21 mouse cellular contexts compared by ENCODE assay signal in genomic region chr13:89175154-89175553, GRCm38 (mm10).
"Had no signal": no experiment of that assay in that cellular context is flagged by ENCODE, and none has a peak within 500 bp of the region (broad histone marks: within the 10 kb centered on the region; RNA-seq: fewer than 3 reads in every experiment).

No protein-coding gene starts in this region.

- H3K36me3 ChIP-seq: kidney, embryonic 15.5 days; liver, embryonic 13.5 days; midbrain, embryonic 10.5 days; neural tube, embryonic 12.5 days; neural tube, embryonic 15.5 days; stomach, embryonic 15.5 days had no signal

- H3K4me3 ChIP-seq: kidney, embryonic 15.5 days; layer of hippocampus, adult 2 months; liver, embryonic 13.5 days; megakaryocyte, embryonic 14.5 days; midbrain, embryonic 10.5 days; neural tube, embryonic 12.5 days; neural tube, embryonic 15.5 days; stomach, embryonic 15.5 days had no signal

- H3K27ac ChIP-seq: kidney, embryonic 15.5 days; layer of hippocampus, adult 2 months; liver, embryonic 13.5 days; midbrain, embryonic 10.5 days; neural tube, embryonic 12.5 days; neural tube, embryonic 15.5 days; stomach, embryonic 15.5 days had no signal

- H3K4me2 ChIP-seq: kidney, embryonic 15.5 days; liver, embryonic 13.5 days; neural tube, embryonic 12.5 days; neural tube, embryonic 15.5 days; stomach, embryonic 15.5 days had no signal

- H3K4me1 ChIP-seq: kidney, embryonic 15.5 days; liver, embryonic 13.5 days; megakaryocyte, embryonic 14.5 days; neural tube, embryonic 12.5 days; neural tube, embryonic 15.5 days; stomach, embryonic 15.5 days had no signal

- H3K27me3 ChIP-seq: kidney, embryonic 15.5 days; liver, embryonic 13.5 days; megakaryocyte, embryonic 14.5 days; neural tube, embryonic 12.5 days; neural tube, embryonic 15.5 days; stomach, embryonic 15.5 days had no signal

- DNase-seq: kidney, adult 11 months; kidney, adult 8-10 months; kidney, postnatal 25 days; layer of hippocampus, adult 9-11 months; liver, embryonic 13.5 days; lung, adult 2 months; lung, postnatal 10 days; lung, postnatal 36 days; midbrain, embryonic 14.5 days; right cerebral cortex, adult 18-20 months; right cerebral cortex, postnatal 25 days; spleen, adult 18-20 months; thymus, adult 18-20 months; thymus, postnatal 36 days had no signal

- H3K9me3 ChIP-seq: kidney, embryonic 15.5 days; liver, embryonic 13.5 days; megakaryocyte, embryonic 14.5 days; midbrain, embryonic 10.5 days; neural tube, embryonic 12.5 days; neural tube, embryonic 15.5 days; stomach, embryonic 15.5 days had no signal

- H3K9ac ChIP-seq: kidney, embryonic 15.5 days; liver, embryonic 13.5 days; neural tube, embryonic 12.5 days; neural tube, embryonic 15.5 days; stomach, embryonic 15.5 days had no signal
